Mouse (Mus musculus) hindbrain, postnatal 0 days (tissue): Measurements from ENCODE around the gene Brap. TPM values are rescaled to one million over a fixed set of nuclear protein-coding genes. Genes with fewer than 3 reads are reported as not detected.
"Not testable (repeated sequence)": the region's sequence is repeated elsewhere in the genome, so short reads cannot be mapped to it uniquely, and the experiment has no call there.

ENCODE experiments used
- ATAC-seq: fragments of 200-750 bp; cut with Nextera tagmentation; 2 replicates; pipeline ENCODE4 v1.8.0; 2017; ENCODE audit warnings: mild to moderate bottlenecking, moderate TSS enrichment, moderate library complexity
- DNase-seq: peaks from one replicate; pipeline ENCODE4 v3.0.0-alpha.2; 2015; ENCODE audit warnings: low spot score
- H3K27ac ChIP-seq: fragments of 300-500 bp; sonication (generic); 2 replicates; pipeline ENCODE4 v1.5.1; 2014; ENCODE audit warnings: mild to moderate bottlenecking
- H3K27me3 ChIP-seq: fragments of 300-500 bp; sonication (generic); 2 replicates; pipeline ENCODE4 v1.6.1; 2014; ENCODE audit warnings: low read length, mixed read lengths; ENCODE audit not compliant: insufficient read depth
- H3K36me3 ChIP-seq: fragments of 300-500 bp; sonication (generic); 2 replicates; pipeline ENCODE4 v1.6.1; 2014; ENCODE audit warnings: low read length, mixed read lengths; ENCODE audit not compliant: insufficient read depth
- H3K4me1 ChIP-seq: fragments of 300-500 bp; sonication (generic); 2 replicates; pipeline ENCODE4 v1.6.1; 2014; ENCODE audit warnings: antibody characterized with exemption, low read length, mixed read lengths; ENCODE audit not compliant: insufficient read depth
- H3K4me2 ChIP-seq: fragments of 300-500 bp; sonication (generic); 2 replicates; pipeline ENCODE4 v1.6.1; 2014; ENCODE audit warnings: low read depth, mild to moderate bottlenecking, low read length, moderate library complexity, mixed read lengths
- H3K4me3 ChIP-seq: fragments of 300-500 bp; sonication (generic); 2 replicates; pipeline ENCODE4 v1.5.1; 2014; ENCODE audit warnings: low read length
- H3K9ac ChIP-seq: fragments of 300-500 bp; sonication (generic); replicated peaks from 2 replicates; pipeline ENCODE4 v1.6.1; 2014; ENCODE audit warnings: mild to moderate bottlenecking, low read length, moderate library complexity, mixed read lengths
- H3K9me3 ChIP-seq: fragments of 300-500 bp; sonication (generic); 2 replicates; pipeline ENCODE4 v1.6.1; 2016; ENCODE audit warnings: low read length, mixed read lengths
- CTCF ChIP-seq: IDR thresholded peaks from 2 replicates; pipeline ENCODE4 v1.5.1; 2016; ENCODE audit warnings: antibody characterized with exemption, control low read depth, low read depth
- WGBS: fragments of 180-500 bp; shearing (Covaris S2); extraction: QIAGEN DNeasy Blood & Tissue Kit; methylation state at CpG from one replicate; pipeline ENCODE4 v1.1.7; 2014; 5-methylcytosine and 5-hydroxymethylcytosine counted together
- polyA plus RNA-seq: library from polyadenylated mRNA; unstranded; fragments of >200 nt; fragmentation: Nextera tagmentation; extraction: Ambion mirVana; gene quantifications from 2 replicates; pipeline ENCODE4 v1.2.1, GENCODE M21; 2015
- total RNA-seq: library from RNA; depleted of rRNA; stranded (reverse); fragments of >200 nt; gene quantifications from 2 replicates; pipeline ENCODE4 v1.2.3, GENCODE M21; 2014; rRNA removed

Brap gene
- 41.2 and 41.7 TPM in 2 replicates for total RNA-seq
- 43.5 and 44.0 TPM in 2 replicates for polyA plus RNA-seq

GRCm38 (mm10) chr5:121660059-121660896 lies at the start of gene Brap, which contains the start of gene Acad10:
Gene Brap, plus strand, starts transcription at chr5:121660563.
Gene Acad10, minus strand, starts transcription at chr5:121660514.
- peak; percentile 97 for DNase-seq
- H3K4me1 ChIP-seq: peaks cover 10% of the 10 kb centered on the region
- peak within 1 kb of the TSS; percentile 73 for H3K4me3 ChIP-seq
- no peak for TF ChIP-seq CTCF
- WGBS: 1% methylated on average over 73 of the region's 85 CpGs
- peak within 1 kb of the TSS; percentile 83 for H3K4me2 ChIP-seq
- ATAC-seq: peak; percentile 89
- no peaks in the 10 kb centered on the region for H3K27me3 ChIP-seq
- peaks cover 16% of the 10 kb centered on the region; the same call in 1 of the 2 replicates for H3K36me3 ChIP-seq
- H3K27ac ChIP-seq: peak within 1 kb of the TSS; percentile 70
- H3K9me3 ChIP-seq: no peaks in the 10 kb centered on the region
- H3K9ac ChIP-seq: peak within 1 kb of the TSS; percentile 77

- DNase-seq (no peak), ATAC-seq (no peak)
- 85% methylated on average over 6 of the region's 6 CpGs for WGBS
- Histone ChIP-seq H3K27ac (no peak overlapping the region), H3K4me3 (no peak overlapping the region), H3K27me3 (no peaks in the 10 kb centered on the region), H3K4me1 (no peaks in the 10 kb centered on the region), H3K9ac (no peak overlapping the region), H3K36me3 (no peaks in the 10 kb centered on the region), H3K9me3 (no peaks in the 10 kb centered on the region), H3K4me2 (no peak overlapping the region)
- no peak for TF ChIP-seq CTCF
Measured at GRCm38 (mm10) chr5:121612036-121612435, 48.3 kb upstream of the Brap start.

DNA sequence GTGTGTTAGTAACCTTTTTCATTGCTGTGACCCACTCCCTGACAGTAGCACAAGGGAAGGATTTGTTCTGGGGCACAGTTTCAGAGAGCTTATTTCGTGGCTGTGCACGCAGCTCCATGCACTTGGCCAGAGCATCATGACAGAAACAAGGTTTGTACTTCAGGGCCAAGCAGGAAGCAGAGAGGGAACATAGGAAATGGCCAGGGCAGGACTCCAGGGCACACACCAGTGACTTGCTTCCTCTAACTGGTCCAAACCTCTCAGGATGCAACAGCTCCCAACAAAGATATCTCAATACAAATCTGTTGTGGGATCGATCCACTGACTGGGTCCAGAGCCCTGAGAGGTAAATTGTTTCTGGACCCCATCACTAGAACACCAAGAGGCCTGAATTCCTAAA lies 45.4 kb upstream of the Brap start:
- not testable (repeated sequence) for H3K9ac ChIP-seq, H3K4me2 ChIP-seq, H3K27ac ChIP-seq, H3K4me3 ChIP-seq, H3K36me3 ChIP-seq, ATAC-seq, H3K27me3 ChIP-seq, H3K9me3 ChIP-seq, DNase-seq, H3K4me1 ChIP-seq
- WGBS: 84% methylated on average over 3 of the region's 3 CpGs

GRCm38 (mm10) chr5:121618592-121619513 lies 41.5 kb upstream of the Brap start, which contains the start of gene Acad12:
Gene Acad12, minus strand, starts transcription at chr5:121618938.
- H3K27ac ChIP-seq: peak within 1 kb of the TSS; percentile 78
- TF ChIP-seq CTCF: no peak

GRCm38 (mm10) chr5:121621102-121621501 lies 39.3 kb upstream of the Brap start:
- WGBS: 95% methylated on average over 5 of the region's 5 CpGs
- H3K4me1 ChIP-seq: peaks cover 5% of the 10 kb centered on the region; the same call in 1 of the 2 replicates
- ATAC-seq (no peak), DNase-seq (no peak)
- H3K9me3 ChIP-seq: no peaks in the 10 kb centered on the region
- no peak for TF ChIP-seq CTCF
- H3K27ac ChIP-seq: no peak overlapping the region
- H3K27me3 ChIP-seq: no peaks in the 10 kb centered on the region
- no peak overlapping the region for H3K4me2 ChIP-seq
- H3K36me3 ChIP-seq: no peaks in the 10 kb centered on the region
- no peak overlapping the region for H3K4me3 ChIP-seq
- H3K9ac ChIP-seq: no peak overlapping the region

More at GRCm38 (mm10) chr5:121618592-121619513, 41.5 kb upstream of the Brap start, which contains the start of gene Acad12:
- ATAC-seq (peak; percentile 88), DNase-seq (peak; percentile 95)
- H3K4me3 ChIP-seq: peak within 1 kb of the TSS; percentile 53
- peak within 1 kb of the TSS; percentile 67 for H3K9ac ChIP-seq
- WGBS: under 1% methylated on average over 58 of the region's 58 CpGs
- H3K36me3 ChIP-seq: no peaks in the 10 kb centered on the region
- no peaks in the 10 kb centered on the region for H3K27me3 ChIP-seq
- no peaks in the 10 kb centered on the region for H3K9me3 ChIP-seq
- H3K4me1 ChIP-seq: peaks cover 5% of the 10 kb centered on the region; the same call in 1 of the 2 replicates
- peak within 1 kb of the TSS; percentile 81 for H3K4me2 ChIP-seq

GRCm38 (mm10) chr5:121623241-121623640 lies 37.1 kb upstream of the Brap start:
- no peak overlapping the region for H3K4me3 ChIP-seq
- no peak for DNase-seq
- H3K36me3 ChIP-seq: no peaks in the 10 kb centered on the region
- peaks cover 5% of the 10 kb centered on the region; the same call in 1 of the 2 replicates for H3K4me1 ChIP-seq
- H3K4me2 ChIP-seq: no peak overlapping the region
- no peak overlapping the region for H3K27ac ChIP-seq
- no peaks in the 10 kb centered on the region for H3K9me3 ChIP-seq
- no peak for TF ChIP-seq CTCF
- ATAC-seq: no peak
- 92% methylated on average over 3 of the region's 3 CpGs for WGBS
- H3K27me3 ChIP-seq: no peaks in the 10 kb centered on the region
- no peak overlapping the region for H3K9ac ChIP-seq
